Mouse (Mus musculus) inflammation-experienced regulatory T-cells, adult 6 months (primary cell): Measurements from ENCODE around the gene Hoxc6. TPM values are rescaled to one million over a fixed set of nuclear protein-coding genes. Genes with fewer than 3 reads are reported as not detected.

Experiments
- ATAC-seq: one replicate; pipeline ENCODE4 v1.8.0; 2017
- polyA plus RNA-seq, 3 experiments: library from polyadenylated mRNA; unstranded; fragments of 100-300 nt; shearing (Covaris generic); gene quantifications; one replicate each; pipeline ENCODE4 v1.2.1; 2017

Hoxc6 gene
- polyA plus RNA-seq, 3 experiments from 2014 or later = not detected

GRCm38 (mm10) chr15:102969296-102969695 lies 28.8 kb upstream of the Hoxc6 start:
- ATAC-seq = no peak

DNA sequence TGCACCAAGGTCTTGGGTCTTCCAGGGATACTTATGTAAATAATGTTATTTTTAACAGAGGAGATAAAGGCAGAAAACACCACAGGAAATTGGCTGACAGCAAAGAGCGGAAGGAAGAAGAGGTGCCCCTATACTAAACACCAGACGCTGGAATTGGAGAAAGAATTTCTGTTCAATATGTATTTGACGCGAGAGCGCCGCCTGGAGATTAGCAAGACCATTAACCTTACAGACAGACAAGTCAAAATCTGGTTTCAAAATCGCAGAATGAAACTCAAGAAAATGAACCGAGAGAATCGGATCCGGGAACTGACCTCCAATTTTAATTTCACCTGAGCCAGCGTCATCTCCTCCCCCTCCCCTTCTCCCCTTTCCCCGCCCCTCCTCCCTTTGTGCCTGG lies 27.3 kb upstream of the Hoxc6 start:
- no peak for ATAC-seq

GRCm38 (mm10) chr15:102972254-102972653 lies 25.8 kb upstream of the Hoxc6 start:
- no peak for ATAC-seq

- ATAC-seq = no peak
Measured at GRCm38 (mm10) chr15:102972753-102973152, 25.3 kb upstream of the Hoxc6 start.

DNA sequence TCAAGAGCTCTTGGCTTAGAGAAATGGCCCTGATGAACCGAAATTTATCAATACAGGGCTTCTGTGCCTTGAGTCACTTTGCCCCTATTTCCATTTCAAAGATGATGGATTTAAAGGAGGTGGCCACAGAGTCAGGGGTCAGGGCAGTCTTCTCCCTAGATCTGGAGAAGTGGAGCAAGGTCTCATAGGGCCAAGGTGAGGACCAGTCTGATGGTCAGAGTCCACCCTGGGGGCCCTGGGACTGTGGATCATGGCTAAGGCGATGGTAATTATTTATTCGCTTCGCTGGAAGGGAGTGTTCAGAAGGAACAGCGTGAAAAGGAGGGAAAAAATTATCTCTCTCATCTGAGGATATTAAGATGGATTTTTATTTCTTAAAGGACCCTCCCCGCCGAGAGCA lies 23.0 kb upstream of the Hoxc6 start:
- ATAC-seq = no peak

- ATAC-seq = no peak
Measured at GRCm38 (mm10) chr15:102975688-102976111, 22.4 kb upstream of the Hoxc6 start.

GRCm38 (mm10) chr15:102976171-102976570 lies 21.9 kb upstream of the Hoxc6 start, which contains the start of gene Hoxc9:
Gene Hoxc9, plus strand, starts transcription at chr15:102976439.
- ATAC-seq = no peak

- ATAC-seq = peak; percentile 53
Measured at GRCm38 (mm10) chr15:102976631-102977422, 21.2 kb upstream of the Hoxc6 start.

DNA sequence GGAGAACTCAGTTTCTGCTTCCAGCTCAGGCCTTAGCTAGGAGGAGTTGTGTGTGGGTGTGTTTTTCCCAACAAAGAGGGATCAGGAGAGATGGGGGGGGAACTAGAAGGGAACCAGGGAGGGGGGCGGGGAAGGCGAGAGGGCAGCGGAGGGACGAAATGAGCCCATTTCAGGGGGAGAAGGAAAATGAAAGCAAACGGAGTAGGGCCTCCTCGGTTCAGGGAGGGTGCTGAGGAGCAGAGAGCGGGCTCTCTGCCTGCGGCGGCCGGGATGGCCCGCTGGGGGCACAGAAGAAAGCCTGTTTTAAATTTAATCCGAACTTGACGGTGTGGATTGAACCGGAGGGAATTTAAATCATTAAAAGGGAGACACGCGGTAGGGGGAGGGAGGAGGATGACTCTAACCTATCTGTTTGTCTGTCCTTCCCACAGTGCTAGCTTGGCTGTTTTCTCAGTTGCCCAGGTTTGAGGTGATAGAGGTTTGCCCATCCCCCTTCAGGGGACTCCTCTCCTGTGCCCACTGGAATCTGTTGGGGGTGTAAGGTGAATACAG lies 20.6 kb upstream of the Hoxc6 start:
- ATAC-seq = peak; percentile 50

- ATAC-seq = no peak
Measured at GRCm38 (mm10) chr15:102978615-102979515, 19.2 kb upstream of the Hoxc6 start.

GRCm38 (mm10) chr15:102979936-102980335 lies 18.1 kb upstream of the Hoxc6 start:
- ATAC-seq = no peak

DNA sequence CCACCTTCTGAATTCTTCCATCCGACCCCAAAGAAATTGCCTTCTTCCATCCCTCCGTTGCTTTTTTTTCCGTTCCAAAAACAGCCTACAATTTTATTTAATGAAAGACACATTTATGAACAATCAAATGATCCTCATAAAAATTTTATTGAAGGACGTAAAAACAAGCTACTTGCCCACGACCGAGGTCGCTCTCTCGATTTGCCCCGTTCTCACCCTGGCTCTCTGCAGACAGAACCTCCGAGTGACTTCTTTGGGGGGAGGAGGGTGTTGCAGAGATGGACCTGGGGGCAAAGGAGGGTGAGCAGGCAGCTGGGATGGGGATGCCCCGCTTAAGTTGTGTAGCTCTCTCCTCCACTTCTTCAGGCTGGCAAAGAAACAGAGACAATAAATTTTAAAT lies 17.7 kb upstream of the Hoxc6 start:
- ATAC-seq = no peak

DNA sequence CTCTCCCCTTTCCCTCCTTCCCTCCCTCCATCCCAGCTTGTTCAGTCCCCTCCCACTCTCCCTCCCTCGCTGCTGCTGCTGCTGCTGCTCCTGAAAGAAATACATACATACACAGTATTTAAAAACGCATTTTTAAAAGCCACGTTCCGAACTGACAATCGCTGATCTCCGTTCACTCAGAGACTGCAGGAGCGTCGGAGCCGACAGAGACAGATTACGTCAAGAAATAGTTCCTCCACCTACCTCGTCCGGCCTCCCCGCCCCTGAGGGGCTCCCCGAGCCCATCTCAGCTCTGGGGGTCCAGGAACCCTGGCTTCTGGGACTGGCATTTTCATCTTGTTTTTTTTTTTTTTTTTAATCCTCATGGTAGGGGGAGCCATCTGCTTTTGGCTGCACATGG lies 17.1 kb upstream of the Hoxc6 start:
- ATAC-seq = no peak

- ATAC-seq = peak; percentile 29
Measured at GRCm38 (mm10) chr15:102981379-102982288, 16.4 kb upstream of the Hoxc6 start.

- no peak for ATAC-seq
Measured at GRCm38 (mm10) chr15:102983716-102984115, 14.3 kb upstream of the Hoxc6 start.

GRCm38 (mm10) chr15:102984521-102984920 lies 13.5 kb upstream of the Hoxc6 start:
- no peak for ATAC-seq

DNA sequence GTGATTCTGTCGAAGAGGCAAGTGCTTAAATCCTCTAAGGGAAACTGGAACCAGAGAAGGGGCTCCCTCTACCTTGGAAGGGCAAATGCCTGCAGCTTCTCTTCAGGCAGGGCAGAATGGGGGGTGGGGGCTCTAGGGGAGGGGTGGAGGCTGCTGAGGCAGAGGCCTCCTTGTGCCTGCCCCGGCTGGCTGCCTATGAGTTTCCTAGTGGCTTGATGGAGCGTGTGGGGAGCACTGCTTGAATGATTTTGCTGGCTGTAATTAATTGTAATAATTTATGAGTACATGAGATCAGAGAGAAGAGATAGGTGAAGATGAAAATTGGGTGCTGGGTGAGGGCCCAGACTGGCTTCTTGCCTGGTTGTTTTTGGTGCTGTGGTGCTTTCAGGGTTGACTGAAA lies 13.1 kb upstream of the Hoxc6 start:
- no peak for ATAC-seq

DNA sequence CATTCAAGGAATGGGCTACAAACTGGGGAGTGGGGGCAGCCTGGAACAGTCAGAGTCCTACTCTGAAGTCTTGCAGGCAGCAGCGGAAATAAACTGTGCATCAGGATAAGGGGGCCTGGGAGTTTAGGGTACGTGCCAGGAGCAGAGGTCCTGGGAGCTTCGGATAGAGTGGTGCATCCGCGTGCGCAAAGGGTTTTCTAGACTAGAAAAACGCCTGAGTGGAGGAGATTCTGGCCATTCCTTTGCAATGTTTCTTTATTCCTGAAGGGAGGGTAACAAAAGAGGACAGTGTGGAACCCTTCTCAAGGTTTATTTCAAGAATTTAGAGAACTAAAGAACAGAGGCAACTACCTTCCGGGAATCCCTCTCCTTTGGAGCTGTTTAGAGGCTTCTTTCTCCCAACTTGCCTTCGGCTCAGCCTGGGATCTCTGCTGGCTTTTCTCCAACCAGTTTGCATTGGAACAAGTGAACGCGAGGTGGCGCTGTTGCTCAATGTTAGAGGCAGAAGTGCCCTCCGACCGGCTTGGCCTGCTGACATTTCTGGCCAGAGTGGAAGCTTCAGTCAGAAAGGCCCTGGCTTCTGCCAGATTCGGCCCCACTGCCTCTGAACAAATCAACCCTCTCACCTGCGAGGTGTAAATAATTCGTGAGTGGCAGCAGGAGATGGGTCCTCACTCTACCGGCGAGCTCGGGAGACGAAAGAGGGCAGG lies 10.8 kb upstream of the Hoxc6 start:
- peak; percentile 69 for ATAC-seq

- no peak for ATAC-seq
Measured at GRCm38 (mm10) chr15:102988078-102988477, 10.0 kb upstream of the Hoxc6 start.

GRCm38 (mm10) chr15:102990461-102991397 lies 7.3 kb upstream of the Hoxc6 start, which contains the start of gene Hoxc8:
Gene Hoxc8, plus strand, starts transcription at chr15:102990607.
- ATAC-seq = peak; percentile 10
